Mouse (Mus musculus) monocyte, adult 5-6 weeks (primary cell): ENCODE data around the gene Slc35b2. TPM values are rescaled to one million over a fixed set of nuclear protein-coding genes. Genes with fewer than 3 reads are reported as not detected.

ENCODE experiments used
- ATAC-seq: fragments of 153-309, 156-312 bp; replicated peaks from 2 replicates; pipeline ENCODE4 v1.8.0; 2017; ENCODE audit warnings: mild to moderate bottlenecking; ENCODE audit not compliant: low TSS enrichment, insufficient number of reproducible peaks, severe bottlenecking, poor library complexity, low FRiP score
- total RNA-seq: library from RNA; stranded (forward); fragments of 200-1000, 200-491, 200-594 nt; gene quantifications from 3 replicates; pipeline ENCODE4 v1.2.3, GENCODE M21; 2017

Slc35b2 gene
- 26.7 to 47.1 TPM (median 39.0 TPM) in 3 replicates for total RNA-seq

DNA sequence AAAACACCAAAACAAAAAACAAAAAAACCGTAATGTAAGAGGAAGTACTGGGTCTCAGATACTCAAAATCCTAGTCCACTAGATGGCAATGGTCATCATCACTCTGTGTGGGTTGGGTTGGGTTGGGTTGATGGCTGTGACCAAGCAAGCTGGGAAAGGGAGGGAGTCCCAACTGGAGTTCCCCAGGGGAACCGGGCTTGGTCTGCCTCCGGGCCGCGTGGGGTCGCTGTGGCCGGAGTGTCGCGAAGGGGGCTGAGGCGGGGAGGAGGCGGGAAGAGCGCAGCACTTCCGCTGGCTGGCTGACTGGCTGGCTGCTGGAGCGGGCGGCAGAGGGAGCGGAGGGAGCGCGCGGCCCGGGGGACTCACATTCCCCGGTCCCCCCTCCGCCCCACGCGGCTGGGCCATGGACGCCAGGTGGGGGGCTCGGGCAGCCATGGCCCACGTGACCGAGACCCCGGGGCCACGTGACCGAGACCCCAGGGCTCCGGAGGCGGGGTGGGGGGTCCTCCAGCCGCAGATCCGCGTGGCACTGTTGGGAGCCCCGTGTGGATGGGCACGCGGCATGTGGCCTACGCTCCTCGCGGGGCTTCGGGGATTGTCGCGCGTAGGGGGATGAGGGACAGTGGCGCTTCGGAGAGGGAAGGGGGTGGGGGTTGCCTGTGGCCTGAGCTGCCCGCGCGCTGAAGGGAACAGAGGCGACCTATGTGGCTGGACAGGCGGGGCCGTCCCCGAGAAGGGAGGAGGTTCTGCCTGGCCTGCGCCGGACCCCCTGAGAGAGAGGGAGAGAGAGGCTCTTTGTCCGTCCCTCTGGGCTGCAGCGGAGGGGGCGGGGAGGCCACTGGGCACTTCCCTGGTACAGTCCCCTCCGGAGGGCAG is at the start of gene Slc35b2:
Gene Slc35b2 (plus strand): TSS at position 220 of the 876 bp plus-strand sequence.
- peak; percentile 70 for ATAC-seq

DNA sequence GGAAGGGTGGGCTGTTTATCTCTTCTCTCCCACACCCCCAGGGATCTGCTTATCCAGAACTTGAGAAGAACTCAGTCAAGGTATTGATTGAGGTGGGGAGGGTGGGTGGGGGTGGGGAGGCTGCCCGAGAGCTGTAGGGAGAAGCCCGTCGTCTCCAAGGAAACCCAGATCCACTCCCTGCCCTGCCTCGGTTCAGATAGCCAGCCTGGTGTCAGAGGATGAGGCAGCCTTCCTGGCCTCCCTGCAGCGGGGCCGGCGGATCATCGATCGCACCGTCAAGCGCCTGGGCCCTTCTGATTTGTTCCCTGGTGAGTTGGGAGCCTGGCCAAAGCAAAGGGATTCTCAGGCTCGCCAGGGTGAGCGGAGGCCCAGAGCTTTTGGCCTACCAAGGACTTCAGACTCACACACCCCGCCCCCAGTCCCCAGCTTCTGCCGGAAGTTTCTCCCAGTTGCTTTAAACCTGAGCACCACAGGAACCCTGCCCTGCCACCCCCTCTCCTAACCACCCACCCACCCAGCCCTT is 48.4 kb upstream of the Slc35b2 start:
- ATAC-seq: no peak

DNA sequence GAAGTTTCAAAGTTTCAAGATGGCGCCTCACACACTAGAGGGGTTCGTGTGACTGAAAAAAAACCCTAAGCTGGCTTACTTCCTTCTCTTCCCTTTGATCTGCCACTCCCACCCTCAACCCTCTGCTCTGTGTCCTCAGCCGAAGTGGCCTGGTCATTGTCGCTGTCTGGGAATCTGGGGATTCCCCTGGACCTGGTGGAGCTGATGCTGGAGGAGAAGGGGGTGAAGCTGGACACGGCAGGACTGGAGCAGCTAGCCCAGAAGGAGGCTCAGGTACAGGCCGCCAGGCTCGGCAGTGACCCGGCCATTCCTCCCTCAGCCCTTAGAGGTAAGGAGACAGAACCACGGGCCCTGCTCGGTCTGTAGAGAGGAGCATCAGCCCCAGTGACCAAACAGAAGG is 47.9 kb upstream of the Slc35b2 start:
- no peak for ATAC-seq

DNA sequence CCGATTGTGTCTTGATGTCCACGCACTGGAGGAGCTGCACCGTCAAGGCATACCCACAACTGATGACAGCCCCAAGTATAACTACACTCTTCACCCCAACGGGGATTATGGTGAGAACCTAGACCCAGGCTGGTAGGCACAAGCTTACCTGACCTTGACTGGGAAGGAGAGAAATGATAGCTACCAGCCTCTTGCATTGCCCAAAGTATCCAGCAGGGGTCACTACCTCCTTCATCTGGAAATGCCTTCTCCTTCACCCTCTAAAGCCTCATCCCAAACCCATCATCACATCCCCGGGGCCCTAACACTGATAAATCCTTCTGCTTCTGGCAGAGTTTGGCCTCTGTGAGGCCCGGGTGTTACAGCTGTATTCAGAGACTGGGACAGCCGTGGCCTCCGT is 47.2 kb upstream of the Slc35b2 start:
- peak; percentile 60 for ATAC-seq

DNA sequence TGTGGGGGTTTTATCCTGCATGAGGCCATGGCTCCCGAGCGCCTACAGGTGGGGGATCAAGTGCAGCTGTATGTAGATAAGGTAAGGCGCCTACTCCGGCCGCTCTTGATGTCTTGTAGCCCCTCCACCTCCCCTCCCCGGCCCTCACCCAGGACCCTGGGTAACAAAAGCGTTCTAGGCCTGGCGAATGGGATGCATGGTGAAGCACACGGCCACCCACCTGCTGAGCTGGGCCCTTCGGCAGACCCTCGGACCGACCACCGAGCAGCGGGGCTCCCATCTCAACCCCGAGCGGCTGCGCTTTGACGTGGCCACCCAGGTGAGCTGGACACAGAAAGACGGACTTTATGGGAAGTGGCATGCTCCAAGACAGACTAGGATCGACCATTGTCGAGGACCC is 46.5 kb upstream of the Slc35b2 start:
- ATAC-seq: no peak

DNA sequence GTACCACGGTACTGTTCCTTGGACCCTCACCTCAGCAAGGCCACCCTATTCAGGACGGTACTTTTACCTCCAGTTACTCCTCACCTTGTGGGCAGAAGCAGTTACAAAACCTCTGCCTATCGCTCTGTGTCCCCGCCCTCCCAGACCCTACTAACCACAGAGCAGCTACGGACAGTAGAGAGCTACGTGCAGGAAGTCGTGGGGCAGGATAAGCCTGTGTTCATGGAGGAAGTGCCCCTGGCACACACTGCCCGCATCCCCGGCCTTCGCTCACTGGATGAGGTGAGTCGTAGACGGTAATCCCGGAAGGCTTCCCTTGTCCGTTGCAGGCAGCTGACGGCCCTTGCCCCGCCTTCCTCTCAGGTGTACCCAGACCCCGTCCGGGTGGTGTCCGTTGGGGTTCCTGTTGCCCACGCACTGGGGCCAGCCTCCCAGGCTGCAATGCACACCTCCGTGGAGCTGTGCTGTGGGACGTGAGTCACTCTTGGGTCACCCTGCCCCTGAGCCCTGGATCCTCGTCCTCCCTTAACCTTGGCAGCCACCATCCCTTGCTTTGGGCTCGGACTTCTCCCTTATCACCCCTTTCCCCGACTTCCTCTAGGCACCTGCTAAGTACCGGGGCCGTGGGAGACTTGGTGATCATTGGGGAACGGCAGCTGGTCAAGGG is 46.0 kb upstream of the Slc35b2 start:
- no peak for ATAC-seq

GRCm38 (mm10) chr17:45518766-45519475 is 44.8 kb upstream of the Slc35b2 start:
- no peak for ATAC-seq

- no peak for ATAC-seq
Observed at GRCm38 (mm10) chr17:45520136-45520535, 43.5 kb upstream of the Slc35b2 start.

DNA sequence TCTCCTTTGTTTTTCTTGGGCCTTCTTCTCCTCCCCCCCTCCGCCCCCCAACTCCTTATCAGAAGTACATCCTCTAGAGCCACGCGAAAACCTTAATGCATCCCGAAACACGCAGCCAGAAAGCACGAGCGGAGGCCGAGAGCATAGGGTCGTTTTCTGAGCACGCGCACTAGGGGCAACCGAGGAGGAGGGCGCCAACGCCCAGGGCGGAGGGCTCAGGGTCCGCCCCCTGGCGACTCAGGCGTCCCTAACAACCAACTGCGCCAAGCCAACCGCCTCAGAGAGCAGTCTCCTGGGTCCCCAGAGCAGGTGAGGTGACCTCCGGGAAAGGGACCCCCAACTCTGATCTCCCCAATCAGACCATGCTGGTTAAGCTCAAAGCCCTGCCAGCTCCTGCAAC is 40.4 kb upstream of the Slc35b2 start, which contains the start of gene Tcte1:
Gene Tcte1 (plus strand): TSS at position 172 of the 400 bp plus-strand sequence.
- no peak for ATAC-seq

- no peak for ATAC-seq
Observed at GRCm38 (mm10) chr17:45524961-45525360, 38.7 kb upstream of the Slc35b2 start.

DNA sequence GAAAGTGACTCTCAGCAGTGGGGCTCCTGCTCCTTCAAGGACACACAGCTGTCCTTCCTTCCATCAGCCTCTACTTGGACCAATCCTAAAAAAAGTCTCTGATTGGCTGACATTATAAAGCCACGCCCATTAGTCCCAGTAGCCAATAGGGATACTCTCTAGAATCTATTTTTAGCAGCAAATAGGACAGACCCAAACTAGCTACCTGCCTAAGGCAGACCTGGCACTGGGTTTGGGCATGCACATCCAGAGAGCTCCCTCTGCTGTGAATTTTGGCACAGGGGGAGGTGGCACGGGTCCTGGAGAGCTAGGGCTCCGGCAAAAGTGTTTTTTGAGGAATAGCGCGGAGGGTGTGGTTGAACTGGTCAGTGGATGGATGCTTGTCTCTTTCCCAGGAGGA is 37.1 kb upstream of the Slc35b2 start:
- no peak for ATAC-seq

GRCm38 (mm10) chr17:45530346-45530782 is 33.3 kb upstream of the Slc35b2 start:
- no peak for ATAC-seq

DNA sequence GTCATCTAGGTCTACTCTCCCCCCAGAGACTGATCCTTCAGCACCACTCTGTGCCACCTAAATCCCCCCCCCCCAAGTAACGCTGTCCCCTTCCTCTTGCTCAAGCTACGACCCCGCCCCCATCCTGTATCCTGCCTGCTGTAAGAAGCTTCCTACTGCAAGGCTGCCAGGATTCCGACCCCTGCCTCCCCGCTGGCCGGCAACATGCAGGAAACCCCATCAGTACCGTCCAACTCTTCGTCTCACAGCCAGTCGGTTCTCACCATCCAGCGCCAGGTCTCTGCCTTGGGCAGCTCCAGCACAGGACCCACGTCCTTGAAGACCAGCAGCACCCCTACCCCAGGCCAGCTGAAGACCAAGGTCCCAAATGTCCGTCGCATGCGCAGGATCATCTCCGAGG is 30.8 kb upstream of the Slc35b2 start:
- ATAC-seq: no peak

DNA sequence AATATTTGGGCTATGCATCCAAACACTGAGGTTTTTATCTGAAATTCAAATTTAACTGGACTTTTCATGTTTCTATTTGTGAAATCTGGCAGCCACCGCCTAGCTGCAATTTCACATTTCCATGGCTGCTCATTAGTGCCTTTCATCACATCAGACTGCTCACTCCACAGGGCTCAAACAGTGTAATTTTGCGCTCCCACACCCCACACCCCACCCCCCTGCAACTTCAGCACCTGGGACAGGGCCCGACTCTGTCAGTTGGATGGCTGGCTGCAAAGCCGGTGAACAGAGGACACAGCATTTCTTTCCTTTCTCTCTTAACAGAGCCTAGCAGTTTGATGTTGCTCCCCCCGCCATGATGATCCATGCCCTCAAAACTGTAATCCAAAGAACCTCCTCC is 27.4 kb upstream of the Slc35b2 start:
- no peak for ATAC-seq

DNA sequence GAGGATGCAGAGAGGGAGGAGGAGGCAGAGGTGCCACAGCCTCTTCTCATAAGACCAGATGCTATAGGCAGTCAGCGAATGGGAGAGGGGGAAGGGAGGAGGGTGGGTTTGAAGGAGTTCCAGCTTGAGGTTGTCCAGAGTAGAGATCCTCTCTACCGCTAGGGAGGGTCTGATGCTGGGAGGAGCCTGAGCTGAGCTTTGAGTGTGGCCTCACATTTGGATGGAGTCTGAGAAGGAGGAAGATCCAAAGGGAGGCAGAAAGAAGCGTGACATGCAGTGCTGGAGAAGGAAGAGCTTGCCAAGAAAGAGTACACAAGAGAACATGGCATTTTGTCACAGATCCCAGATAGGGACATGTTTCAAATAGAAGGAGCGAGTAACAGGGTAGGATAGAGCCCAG is 25.3 kb upstream of the Slc35b2 start:
- ATAC-seq: no peak

DNA sequence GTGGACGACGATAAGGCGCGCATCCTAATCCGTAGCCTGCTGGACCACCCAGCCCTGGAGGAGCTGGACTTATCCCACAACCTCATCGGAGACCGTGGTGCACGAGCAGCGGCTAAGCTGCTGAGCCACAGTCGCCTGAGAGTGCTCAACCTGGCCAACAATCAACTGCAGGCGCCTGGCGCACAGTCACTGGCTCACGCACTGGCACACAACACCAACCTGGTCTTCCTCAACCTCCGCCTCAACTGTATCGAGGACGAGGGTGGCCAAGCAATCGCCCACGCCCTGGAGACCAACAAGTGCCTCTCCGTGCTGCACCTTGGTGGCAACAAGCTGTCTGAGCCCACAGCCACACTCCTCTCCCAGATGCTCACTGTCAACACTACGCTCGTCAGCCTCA is 24.0 kb upstream of the Slc35b2 start:
- ATAC-seq: no peak

DNA sequence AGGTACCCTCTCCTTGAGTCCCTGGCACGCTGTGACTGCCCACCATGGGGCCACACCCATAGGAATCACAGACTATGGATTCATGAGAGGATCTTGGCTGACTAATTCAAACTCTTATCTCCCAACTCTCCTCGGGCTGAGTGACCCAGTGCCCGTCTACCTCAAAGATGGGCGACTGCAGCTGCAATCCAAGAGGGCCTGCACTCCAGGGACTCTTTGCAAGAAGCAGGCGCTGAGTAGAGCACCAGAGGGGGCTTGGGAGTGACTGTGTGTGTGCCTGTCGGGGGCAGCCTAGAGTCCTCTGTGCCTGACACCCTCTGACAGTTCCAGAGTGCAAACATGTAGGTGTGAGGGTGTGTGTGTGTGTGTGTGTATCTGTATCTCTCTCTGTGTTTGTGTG is 21.5 kb upstream of the Slc35b2 start:
- no peak for ATAC-seq

GRCm38 (mm10) chr17:45542705-45543104 is 21.0 kb upstream of the Slc35b2 start:
- ATAC-seq: no peak

GRCm38 (mm10) chr17:45543115-45543514 is 20.6 kb upstream of the Slc35b2 start:
- no peak for ATAC-seq
